Mouse (Mus musculus): ENCODE data around the gene Vav2. TPM values are rescaled to one million over a fixed set of nuclear protein-coding genes. Genes with fewer than 3 reads are reported as not detected.

Gene Vav2
- polyA plus RNA-seq, 1 experiment, result 13.0 TPM

GRCm38 (mm10) chr2:27235729-27236128, 191.1 kb downstream of the Vav2 start:
- Histone ChIP-seq H3K4me3 (ENCODE audit: insufficient read depth, poor library complexity, severe bottlenecking) (no peak overlapping the region), H3K36me3 (ENCODE audit: control insufficient read depth, insufficient read depth) (no peaks in the 10 kb centered on the region), H3K27me3 (ENCODE audit: control insufficient read depth, insufficient read depth, insufficient read length) (no peaks in the 10 kb centered on the region), H3ac (ENCODE audit: control insufficient read depth, insufficient read length, low read depth) (no peak overlapping the region), H3K79me2 (ENCODE audit: control insufficient read depth, insufficient read depth) (no peaks in the 10 kb centered on the region), H3K79me3 (ENCODE audit: low read depth) (no peaks in the 10 kb centered on the region)
- TF ChIP-seq USF1 (IDR thresholded peaks at IDR 0.05; ENCODE audit: low read depth) (no peak), CTCF (IDR thresholded peaks at IDR 0.05; ENCODE audit: control insufficient read depth, insufficient read depth, insufficient read length) (peak; percentile 60)

GRCm38 (mm10) chr2:27232376-27232775, 194.5 kb downstream of the Vav2 start:
- no peak overlapping the region for H3K4me3 ChIP-seq (ENCODE audit: insufficient read depth, poor library complexity, severe bottlenecking)
- no peaks in the 10 kb centered on the region for H3K27me3 ChIP-seq (ENCODE audit: control insufficient read depth, insufficient read depth, insufficient read length)
- no peaks in the 10 kb centered on the region for H3K36me3 ChIP-seq (ENCODE audit: control insufficient read depth, insufficient read depth)
- TF ChIP-seq MAX (IDR thresholded peaks at IDR 0.05), result peak; percentile 21
- TF ChIP-seq CEBPB (IDR thresholded peaks at IDR 0.05; ENCODE audit: low read depth), result no peak
- TF ChIP-seq USF1 (IDR thresholded peaks at IDR 0.05; ENCODE audit: low read depth), result no peak
- no peak for TF ChIP-seq MYOG (IDR thresholded peaks at IDR 0.05; ENCODE audit: control insufficient read depth, extremely low read depth, insufficient read length)
- TF ChIP-seq CTCF (IDR thresholded peaks at IDR 0.05; ENCODE audit: control insufficient read depth, insufficient read depth, insufficient read length), result no peak
- TF ChIP-seq MYOD1 (IDR thresholded peaks at IDR 0.05; ENCODE audit: control insufficient read depth, insufficient read length, low read depth), result no peak
- TF ChIP-seq FOSL1 (IDR thresholded peaks at IDR 0.05; ENCODE audit: insufficient read depth, low read length, poor library complexity, severe bottlenecking), result peak; percentile 4
- H3ac ChIP-seq (ENCODE audit: control insufficient read depth, insufficient read length, low read depth), result no peak overlapping the region
- H3K79me3 ChIP-seq (ENCODE audit: low read depth), result no peaks in the 10 kb centered on the region
- no peaks in the 10 kb centered on the region for H3K79me2 ChIP-seq (ENCODE audit: control insufficient read depth, insufficient read depth)

GRCm38 (mm10) chr2:27229481-27230105, 197.2 kb downstream of the Vav2 start:
- Histone ChIP-seq H3K79me2 (ENCODE audit: control insufficient read depth, insufficient read depth) (no peaks in the 10 kb centered on the region), H3ac (ENCODE audit: control insufficient read depth, insufficient read length, low read depth) (no peak overlapping the region), H3K79me3 (ENCODE audit: low read depth) (no peaks in the 10 kb centered on the region), H3K27me3 (ENCODE audit: control insufficient read depth, insufficient read depth, insufficient read length) (no peaks in the 10 kb centered on the region), H3K4me3 (ENCODE audit: insufficient read depth, poor library complexity, severe bottlenecking) (no peak overlapping the region), H3K36me3 (ENCODE audit: control insufficient read depth, insufficient read depth) (no peaks in the 10 kb centered on the region)
- TF ChIP-seq CEBPB (IDR thresholded peaks at IDR 0.05; ENCODE audit: low read depth), result no peak
- no peak for TF ChIP-seq USF1 (IDR thresholded peaks at IDR 0.05; ENCODE audit: low read depth)
- TF ChIP-seq MYOD1 (IDR thresholded peaks at IDR 0.05; ENCODE audit: control insufficient read depth, insufficient read length, low read depth), result no peak
- TF ChIP-seq MYOG (IDR thresholded peaks at IDR 0.05; ENCODE audit: control insufficient read depth, extremely low read depth, insufficient read length), result no peak
- no peak for TF ChIP-seq MAX (IDR thresholded peaks at IDR 0.05)
- TF ChIP-seq FOSL1 (IDR thresholded peaks at IDR 0.05; ENCODE audit: insufficient read depth, low read length, poor library complexity, severe bottlenecking), result no peak

GRCm38 (mm10) chr2:27228809-27229480, 197.9 kb downstream of the Vav2 start:
- H3K36me3 ChIP-seq (ENCODE audit: control insufficient read depth, insufficient read depth), result no peaks in the 10 kb centered on the region
- no peak overlapping the region for H3ac ChIP-seq (ENCODE audit: control insufficient read depth, insufficient read length, low read depth)
- H3K4me3 ChIP-seq (ENCODE audit: insufficient read depth, poor library complexity, severe bottlenecking), result no peak overlapping the region
- no peaks in the 10 kb centered on the region for H3K79me3 ChIP-seq (ENCODE audit: low read depth)
- H3K27me3 ChIP-seq (ENCODE audit: control insufficient read depth, insufficient read depth, insufficient read length), result no peaks in the 10 kb centered on the region
- TF ChIP-seq MYOD1 (IDR thresholded peaks at IDR 0.05; ENCODE audit: control insufficient read depth, insufficient read length, low read depth) (no peak), MYOG (IDR thresholded peaks at IDR 0.05; ENCODE audit: control insufficient read depth, extremely low read depth, insufficient read length) (no peak), FOSL1 (IDR thresholded peaks at IDR 0.05; ENCODE audit: insufficient read depth, low read length, poor library complexity, severe bottlenecking) (no peak), MAX (IDR thresholded peaks at IDR 0.05) (no peak), USF1 (IDR thresholded peaks at IDR 0.05; ENCODE audit: low read depth) (no peak), CTCF (IDR thresholded peaks at IDR 0.05; ENCODE audit: control insufficient read depth, insufficient read depth, insufficient read length) (no peak), CEBPB (IDR thresholded peaks at IDR 0.05; ENCODE audit: low read depth) (no peak)
- H3K79me2 ChIP-seq (ENCODE audit: control insufficient read depth, insufficient read depth), result no peaks in the 10 kb centered on the region

- Histone ChIP-seq H3ac (ENCODE audit: control insufficient read depth, insufficient read length, low read depth) (no peak overlapping the region), H3K79me2 (ENCODE audit: control insufficient read depth, insufficient read depth) (no peaks in the 10 kb centered on the region), H3K79me3 (ENCODE audit: low read depth) (no peaks in the 10 kb centered on the region), H3K27me3 (ENCODE audit: control insufficient read depth, insufficient read depth, insufficient read length) (no peaks in the 10 kb centered on the region), H3K36me3 (ENCODE audit: control insufficient read depth, insufficient read depth) (no peaks in the 10 kb centered on the region), H3K4me3 (ENCODE audit: insufficient read depth, poor library complexity, severe bottlenecking) (no peak overlapping the region)
- no peak for TF ChIP-seq MAX (IDR thresholded peaks at IDR 0.05)
- no peak for TF ChIP-seq CTCF (IDR thresholded peaks at IDR 0.05; ENCODE audit: control insufficient read depth, insufficient read depth, insufficient read length)
- no peak for TF ChIP-seq MYOG (IDR thresholded peaks at IDR 0.05; ENCODE audit: control insufficient read depth, extremely low read depth, insufficient read length)
- TF ChIP-seq MYOD1 (IDR thresholded peaks at IDR 0.05; ENCODE audit: control insufficient read depth, insufficient read length, low read depth), result no peak
- no peak for TF ChIP-seq CEBPB (IDR thresholded peaks at IDR 0.05; ENCODE audit: low read depth)
- no peak for TF ChIP-seq USF1 (IDR thresholded peaks at IDR 0.05; ENCODE audit: low read depth)
- TF ChIP-seq FOSL1 (IDR thresholded peaks at IDR 0.05; ENCODE audit: insufficient read depth, low read length, poor library complexity, severe bottlenecking), result no peak
These were observed 200.3 kb downstream of the Vav2 start for GRCm38 (mm10) chr2:27226572-27226971.
